Mouse (Mus musculus): ENCODE measurements around the gene Olfr850. TPM values are rescaled to one million over a fixed set of nuclear protein-coding genes. Genes with fewer than 3 reads are reported as not detected.

Olfr850 gene
- not detected for polyA plus RNA-seq (2021)

DNA sequence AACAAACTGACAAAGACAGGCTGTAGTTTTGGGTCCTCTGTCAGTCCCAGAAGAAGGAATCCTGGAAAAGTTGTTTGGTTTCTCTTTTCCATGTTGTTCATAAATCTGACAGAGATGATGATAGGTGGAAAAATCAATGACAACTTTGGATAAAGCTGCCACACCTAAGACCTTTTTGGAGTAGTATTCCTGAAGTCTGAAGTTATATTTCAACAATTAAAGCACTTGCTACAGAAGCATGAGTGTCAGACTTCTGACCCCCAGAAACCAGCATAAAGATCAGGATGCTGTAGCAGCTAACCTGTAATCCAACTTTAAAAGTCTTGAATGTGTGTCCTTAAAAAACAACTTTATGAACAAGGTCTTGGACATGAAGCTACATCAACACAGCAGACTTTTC is at the start of gene Olfr850:
Olfr850 (minus strand) TSS at position 101 of the 400 bp plus-strand sequence.
- no peak for ATAC-seq
- in situ Hi-C loops (cut with MboI; ENCODE audit: low pct_unique_long_range_greater_than_20kb): no loop called here
- H3K27me3 ChIP-seq: no peaks in the 10 kb centered on the region
- ChIA-PET CTCF (no interaction called here), POLR2A (no interaction called here)
- TF ChIP-seq CTCF (IDR thresholded peaks at IDR 0.05): no peak
- no peak for DNase-seq (ENCODE audit: low read depth, low spot score)

DNA sequence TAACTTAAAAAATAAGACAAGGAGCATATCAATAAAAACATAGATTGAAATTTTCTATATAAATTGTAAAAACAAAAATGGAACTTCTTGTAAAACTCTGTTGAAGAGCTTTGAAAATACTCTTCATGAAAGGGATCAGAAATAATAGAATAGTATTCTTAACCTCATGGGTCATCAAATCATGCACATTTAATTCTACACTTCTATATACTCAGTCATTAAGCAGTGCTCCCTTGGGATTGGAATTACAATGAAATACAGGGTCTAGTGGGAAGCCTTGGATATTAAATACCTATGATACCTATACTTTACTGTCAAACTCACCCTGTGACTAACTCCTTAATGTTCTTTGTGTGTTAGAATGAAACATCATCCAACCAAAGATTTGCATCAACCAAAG is 14.9 kb upstream of the Olfr850 start, which contains the start of gene Olfr851:
Olfr851 (plus strand) TSS at position 301 of the 400 bp plus-strand sequence.
- no peak for DNase-seq (ENCODE audit: low read depth, low spot score)
- H3K27me3 ChIP-seq: no peaks in the 10 kb centered on the region
- TF ChIP-seq CTCF (IDR thresholded peaks at IDR 0.05): no peak
- ChIA-PET POLR2A (no interaction called here), CTCF (no interaction called here)
- in situ Hi-C loops (cut with MboI; ENCODE audit: low pct_unique_long_range_greater_than_20kb): no loop called here
- ATAC-seq: no peak

DNA sequence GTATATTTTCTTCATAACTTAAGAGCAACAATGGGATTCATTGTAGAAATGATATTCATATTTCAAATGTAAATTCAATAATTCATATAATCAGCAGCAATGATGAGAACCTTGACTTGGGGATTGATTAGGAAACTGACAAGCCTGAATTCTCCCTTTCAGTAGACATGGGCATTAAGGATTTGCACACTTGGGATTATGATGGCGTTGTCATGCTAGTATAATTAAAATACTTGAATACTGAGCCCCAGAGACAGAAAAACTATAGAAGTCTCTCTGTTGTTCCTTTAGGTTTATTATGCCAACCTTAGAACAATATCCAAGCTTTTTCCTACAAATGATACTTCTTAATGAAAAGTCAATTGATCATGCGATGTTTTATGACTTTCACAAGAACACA is 38.1 kb downstream of the Olfr850 start, which contains the start of gene Olfr849:
Olfr849 (plus strand) TSS at position 301 of the 400 bp plus-strand sequence.
- ATAC-seq (no peak), DNase-seq (ENCODE audit: low read depth, low spot score) (no peak)
- CTCF ChIA-PET: no interaction called here
- POLR2A ChIA-PET: no interaction called here
- TF ChIP-seq CTCF (IDR thresholded peaks at IDR 0.05): no peak
- no peaks in the 10 kb centered on the region for H3K27me3 ChIP-seq
- in situ Hi-C loops (cut with MboI; ENCODE audit: low pct_unique_long_range_greater_than_20kb): no loop called here

Other genes starting within 250 kb of the Olfr850 start
- gene Olfr843, start 226.3 kb downstream of the Olfr850 start, polyA plus RNA-seq (2021): not detected
- not detected for gene Olfr844, start 161.9 kb downstream of the Olfr850 start, polyA plus RNA-seq (2021)
- gene Olfr845, start 141.8 kb downstream of the Olfr850 start, polyA plus RNA-seq (2021): not detected
- gene Olfr846, start 114.2 kb downstream of the Olfr850 start, polyA plus RNA-seq (2021): not detected
- gene Olfr847, start 99.6 kb downstream of the Olfr850 start, polyA plus RNA-seq (2021): not detected
- gene Olfr849, start 38.0 kb downstream of the Olfr850 start, polyA plus RNA-seq (2021): not detected
- gene Olfr851, start 15.0 kb upstream of the Olfr850 start, polyA plus RNA-seq (2021): not detected
- not detected for gene Olfr853, start 62.8 kb upstream of the Olfr850 start, polyA plus RNA-seq (2021)
- gene Olfr854, start 89.1 kb upstream of the Olfr850 start, polyA plus RNA-seq (2021): not detected
- gene Olfr855, start 104.4 kb upstream of the Olfr850 start, polyA plus RNA-seq (2021): not detected
- 20.9 TPM for gene Zfp317, start 143.9 kb upstream of the Olfr850 start, polyA plus RNA-seq (2021)
- not detected for gene Olfr857, start 231.2 kb upstream of the Olfr850 start, polyA plus RNA-seq (2021)